Mouse (Mus musculus) MEL (cell line): ENCODE results near the gene Tcl1. TPM values are rescaled to one million over a fixed set of nuclear protein-coding genes. Genes with fewer than 3 reads are reported as not detected.
"Not testable (repeated sequence)": the region's sequence is repeated elsewhere in the genome, so short reads cannot be mapped to it uniquely, and the experiment has no call there.

Experiments
- DNase-seq: peaks from one replicate; pipeline ENCODE4 v3.0.0; 2011; ENCODE audit warnings: low read depth, low spot score
- H3K27ac ChIP-seq: 2 replicates; pipeline ENCODE4 v1.5.1; 2012; ENCODE audit warnings: low read depth, mild to moderate bottlenecking, control low read depth, low read length, moderate library complexity; ENCODE audit not compliant: control insufficient read depth
- H3K27me3 ChIP-seq, 2 experiments: fragments of 150-350 bp in 1 of 2; sonication (generic) in 1 of 2; 2 replicates each; pipeline ENCODE4 v1.6.1; 2012; ENCODE audit warnings: low read length in 2 of 2, mild to moderate bottlenecking in 2 of 2, improper control_type of control experiment in 1 of 2, moderate library complexity in 1 of 2; ENCODE audit not compliant: insufficient read depth in 2 of 2, control insufficient read depth in 1 of 2
- H3K36me3 ChIP-seq, 2 experiments: 2 replicates each; pipeline ENCODE4 v1.6.1; 2012 to 2014; ENCODE audit warnings: low read length in 2 of 2, improper control_type of control experiment in 1 of 2, inconsistent platforms in 1 of 2, mild to moderate bottlenecking in 1 of 2; ENCODE audit not compliant: insufficient read depth in 2 of 2, control insufficient read depth in 1 of 2
- H3K4me1 ChIP-seq, 2 experiments: fragments of 150-350 bp in 1 of 2; sonication (generic) in 1 of 2; 2 replicates each; pipeline ENCODE4 v1.6.1; 2012; ENCODE audit warnings: low read length in 2 of 2, improper control_type of control experiment in 1 of 2, mild to moderate bottlenecking in 1 of 2; ENCODE audit not compliant: insufficient read depth in 2 of 2, control insufficient read depth in 1 of 2
- H3K4me3 ChIP-seq, 2 experiments: fragments of 150-350 bp in 1 of 2; sonication (generic) in 1 of 2; 2 replicates each; pipeline ENCODE4 v1.5.1; 2012; ENCODE audit warnings: low read depth in 2 of 2, low read length in 2 of 2, mild to moderate bottlenecking in 2 of 2, moderate library complexity in 2 of 2, control low read depth in 1 of 2, improper control_type of control experiment in 1 of 2; ENCODE audit not compliant: control insufficient read depth in 1 of 2, insufficient read depth in 1 of 2
- H3K79me2 ChIP-seq: 2 replicates; pipeline ENCODE4 v1.6.1; 2012; ENCODE audit warnings: mild to moderate bottlenecking, low read length, moderate library complexity; ENCODE audit not compliant: control insufficient read depth, poor library complexity, insufficient read depth
- H3K9ac ChIP-seq: 2 replicates; pipeline ENCODE4 v1.6.1; 2012; ENCODE audit warnings: low read depth, mild to moderate bottlenecking, control low read depth, low read length, moderate library complexity; ENCODE audit not compliant: control insufficient read depth, poor library complexity, severe bottlenecking
- H3K9me3 ChIP-seq: fragments of 150-350 bp; sonication (generic); replicated peaks from 2 replicates; pipeline ENCODE4 v1.6.1; 2012; ENCODE audit warnings: mild to moderate bottlenecking, low read length, improper control_type of control experiment, moderate library complexity; ENCODE audit not compliant: insufficient read depth
- CHD1 ChIP-seq: IDR thresholded peaks from 2 replicates; pipeline ENCODE4 v1.6.1; 2012; ENCODE audit warnings: low read depth, mild to moderate bottlenecking, inconsistent platforms, low read length, improper control_type of control experiment
- CTCF ChIP-seq, 3 experiments: IDR thresholded peaks in 2 of 3; conservative IDR thresholded peaks in 1 of 3; 2 replicates each; pipeline ENCODE4 v1.5.1; 2011 to 2012; ENCODE audit warnings: low read length in 3 of 3, low read depth in 2 of 3, mild to moderate bottlenecking in 2 of 3, improper control_type of control experiment in 1 of 3, inconsistent platforms in 1 of 3, mixed read lengths in 1 of 3, moderate library complexity in 1 of 3; ENCODE audit not compliant: control insufficient read depth in 1 of 3, insufficient read depth in 1 of 3, poor library complexity in 1 of 3, severe bottlenecking in 1 of 3
- MYB ChIP-seq: IDR thresholded peaks from 2 replicates; pipeline ENCODE4 v1.6.1; 2011; ENCODE audit warnings: mild to moderate bottlenecking, low read depth, low read length, improper control_type of control experiment
- POLR2AphosphoS5 ChIP-seq: IDR thresholded peaks from 2 replicates; pipeline ENCODE4 v1.6.1; 2012; ENCODE audit warnings: low read depth, borderline replicate concordance, mild to moderate bottlenecking, inconsistent platforms, low read length, moderate library complexity, mixed read lengths
- SIN3A ChIP-seq: IDR thresholded peaks from 2 replicates; pipeline ENCODE4 v1.6.1; 2012; ENCODE audit warnings: low read length, improper control_type of control experiment, inconsistent platforms
- polyA plus RNA-seq, 2 experiments: library from polyadenylated mRNA; stranded (reverse) in 1 of 2; unstranded in 1 of 2; fragments of >175 nt in 1 of 2; fragments of >200 nt in 1 of 2; gene quantifications; 2 replicates each; pipeline versions ENCODE4 v1.2.1 to v1.2.4; 2012; ENCODE audit warnings: low replicate concordance in 2 of 2, low read depth in 1 of 2; ENCODE audit not compliant: insufficient read length in 2 of 2, insufficient read depth in 1 of 2, missing spikeins in 1 of 2
- total RNA-seq: library from RNA; depleted of rRNA; stranded (reverse); fragments of 300-350 nt; gene quantifications from 2 replicates; pipeline ENCODE4 v1.2.3, GENCODE M21; 2012

Gene Tcl1
- total and polyA plus RNA-seq, 3 experiments = not detected

DNA sequence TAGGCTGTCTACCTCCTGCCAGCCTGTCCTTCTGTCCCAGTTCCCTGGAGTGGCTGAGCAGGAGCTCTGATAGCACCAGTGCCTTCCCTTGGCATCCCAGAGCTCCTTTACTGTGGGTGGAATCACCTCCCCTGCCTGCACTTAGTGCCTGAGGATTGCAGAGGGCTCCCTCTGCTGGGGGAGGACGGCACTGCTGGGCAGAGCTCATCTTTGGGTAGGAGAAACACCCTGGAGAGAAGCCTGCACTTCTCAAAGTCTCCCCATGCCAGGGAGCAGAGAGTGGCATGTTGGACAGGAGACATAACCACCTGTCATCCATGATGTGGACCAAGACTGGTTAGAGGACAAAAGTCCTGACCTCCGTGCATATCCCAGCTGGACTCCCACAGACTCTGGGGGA, 33.6 kb downstream of the Tcl1 start:
- H3K4me3 ChIP-seq, H3K27ac ChIP-seq, H3K9me3 ChIP-seq, DNase-seq, H3K27me3 ChIP-seq, H3K36me3 ChIP-seq, H3K4me1 ChIP-seq, H3K9ac ChIP-seq, H3K79me2 ChIP-seq: not testable (repeated sequence)
- TF ChIP-seq CTCF (IDR thresholded peaks at IDR 0.05 in 2 of 3, conservative IDR thresholded peaks at IDR 0.05 in 1 of 3; ENCODE audit: control insufficient read depth in 1 of 3, insufficient read depth in 1 of 3, low read depth in 2 of 3, low read length in 3 of 3, poor library complexity in 1 of 3, severe bottlenecking in 1 of 3) = 0 out of 6 replicates have a peak, but pooled peaks of 1 of the 3 experiments have one; percentile 12

DNA sequence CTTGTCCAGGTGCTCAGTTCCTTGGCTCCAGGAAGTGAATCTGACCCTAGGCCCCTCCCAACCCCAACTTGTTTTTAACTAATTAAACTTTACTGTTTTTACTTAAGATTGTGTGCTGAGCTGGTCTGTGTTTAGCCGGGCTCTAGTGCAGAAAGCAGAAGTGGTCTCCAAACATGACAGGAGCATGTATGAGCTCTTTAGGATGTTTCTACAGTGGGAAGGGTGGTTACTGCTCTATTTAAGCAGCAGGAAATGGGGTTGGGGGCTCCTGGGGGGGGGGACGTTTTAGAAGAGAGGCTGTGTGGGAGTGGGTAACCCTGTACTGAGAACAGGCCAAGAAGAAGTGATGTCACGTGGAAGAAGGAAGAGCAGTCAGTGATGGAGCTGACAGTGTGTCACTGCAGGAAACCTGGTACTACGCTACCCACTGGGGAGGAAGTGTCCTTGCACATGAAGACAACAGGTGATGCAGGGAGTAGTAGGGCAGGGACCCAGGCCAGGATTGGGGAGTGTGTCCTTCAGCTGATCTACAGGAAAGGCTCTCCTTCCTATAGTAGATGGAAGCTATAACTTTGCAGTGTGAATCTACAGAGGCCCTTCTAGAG, 41.5 kb downstream of the Tcl1 start:
- H3K27ac ChIP-seq, H3K36me3 ChIP-seq, H3K79me2 ChIP-seq, H3K9ac ChIP-seq, H3K4me3 ChIP-seq, H3K9me3 ChIP-seq, H3K27me3 ChIP-seq, H3K4me1 ChIP-seq, DNase-seq: not testable (repeated sequence)

DNA sequence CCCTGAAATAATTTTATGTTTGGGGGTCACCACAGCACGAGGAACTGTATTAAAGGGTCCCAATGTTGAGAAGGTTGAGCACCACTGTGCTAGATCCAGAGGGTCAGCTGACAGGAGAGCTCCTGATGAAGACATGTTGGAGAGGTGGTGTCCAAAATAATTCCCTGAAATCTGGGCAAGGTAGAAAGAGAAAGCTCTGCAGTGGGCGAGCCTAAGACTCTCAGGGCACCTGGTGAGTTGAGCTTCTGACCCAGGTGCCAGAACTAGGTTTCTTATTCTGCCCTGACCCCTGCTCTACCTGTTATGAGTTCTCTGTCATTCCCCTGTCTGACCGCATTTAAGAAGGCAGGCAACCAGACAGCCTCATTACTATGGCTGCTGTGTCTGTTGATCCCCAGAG, 46.5 kb downstream of the Tcl1 start, which contains the start of gene Tcl1b5:
TSS of gene Tcl1b5 (plus strand) at position 301 of the 400 bp plus-strand sequence.
- H3K4me1 ChIP-seq, H3K79me2 ChIP-seq, H3K9ac ChIP-seq, H3K9me3 ChIP-seq, H3K27me3 ChIP-seq, DNase-seq, H3K4me3 ChIP-seq, H3K27ac ChIP-seq, H3K36me3 ChIP-seq: not testable (repeated sequence)

DNA sequence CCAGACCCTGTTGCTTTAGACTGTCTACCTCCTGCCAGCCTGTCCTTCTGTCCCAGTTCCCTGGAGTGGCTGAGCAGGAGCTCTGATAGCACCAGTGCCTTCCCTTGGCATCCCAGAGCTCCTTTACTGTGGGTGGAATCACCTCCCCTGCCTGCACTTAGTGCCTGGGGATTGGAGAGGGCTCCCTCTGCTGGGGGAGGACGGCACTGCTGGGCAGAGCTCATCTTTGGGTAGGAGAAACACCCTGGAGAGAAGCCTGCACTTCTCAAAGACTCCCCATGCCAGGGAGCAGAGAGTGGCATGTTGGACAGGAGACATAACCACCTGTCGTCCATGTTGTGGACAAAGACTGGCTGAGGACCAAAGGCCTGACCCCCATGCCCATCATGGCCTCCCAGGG, 48.3 kb downstream of the Tcl1 start:
- not testable (repeated sequence) for H3K9ac ChIP-seq, H3K27me3 ChIP-seq, H3K4me1 ChIP-seq, H3K79me2 ChIP-seq, H3K9me3 ChIP-seq, H3K4me3 ChIP-seq, H3K36me3 ChIP-seq, H3K27ac ChIP-seq, DNase-seq

DNA sequence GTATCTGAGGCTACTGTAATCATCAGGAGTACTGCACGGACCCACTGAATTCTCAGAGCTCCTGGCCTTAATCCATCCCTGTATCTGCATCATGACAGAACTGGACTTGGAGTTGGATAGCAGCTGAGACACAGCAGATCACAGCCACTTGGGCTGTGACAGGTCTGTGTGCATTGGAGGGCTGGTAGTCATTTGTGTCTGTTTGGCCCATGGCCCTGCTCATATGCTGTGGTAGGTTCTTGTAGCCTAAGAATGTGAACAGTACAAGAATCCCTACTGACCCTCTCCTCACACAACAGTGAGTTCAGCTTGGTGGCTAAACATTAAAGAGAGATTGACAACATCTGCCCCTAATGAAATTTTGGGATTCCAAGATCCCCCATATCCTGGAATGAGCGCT, 49.2 kb downstream of the Tcl1 start:
- Histone ChIP-seq H3K4me3 (no peak overlapping the region), H3K27me3 (no peaks in the 10 kb centered on the region), H3K9ac (no peak overlapping the region), H3K79me2 (no peaks in the 10 kb centered on the region), H3K27ac (no peak overlapping the region), H3K36me3 (no peaks in the 10 kb centered on the region), H3K9me3 (no peaks in the 10 kb centered on the region), H3K4me1 (no peaks in the 10 kb centered on the region)
- no peak for DNase-seq
- TF ChIP-seq CHD1 (no peak), SIN3A (no peak), POLR2AphosphoS5 (no peak), MYB (no peak)
